ENCODE assay signal across 8 mouse cellular contexts in genomic region chr9:108809723-108810122, GRCm38 (mm10). TPM values are rescaled to one million over a fixed set of nuclear protein-coding genes. Genes with fewer than 3 reads are reported as not detected.
DNase-seq lines count a peak whose midpoint lies in the region; ATAC-seq and TF ChIP-seq lines count a peak whose summit lies in the region.

No protein-coding gene starts in this region.

- no peak for TF ChIP-seq CTCF in lung, postnatal 0 days (IDR thresholded peaks at IDR 0.05)

- no peaks in the 10 kb centered on the region for H3K9me3 ChIP-seq in heart, embryonic 11.5 days (replicated peaks; ENCODE audit: control insufficient read depth, low read length)
- no peaks in the 10 kb centered on the region for H3K9me3 ChIP-seq in lung, embryonic 16.5 days (ENCODE audit: control insufficient read depth, low read length)
- no peaks in the 10 kb centered on the region for H3K9me3 ChIP-seq in lung, postnatal 0 days (ENCODE audit: low read length)
- H3K9me3 ChIP-seq in hindbrain, embryonic 14.5 days (ENCODE audit: control insufficient read depth, low read length), result no peaks in the 10 kb centered on the region

- H3K36me3 ChIP-seq in heart, embryonic 11.5 days (ENCODE audit: control insufficient read depth, insufficient read depth, low read length), result peaks cover 12% of the 10 kb centered on the region
- peaks cover 16% of the 10 kb centered on the region for H3K36me3 ChIP-seq in lung, embryonic 16.5 days (ENCODE audit: control insufficient read depth, insufficient read depth, low read length)
- peaks cover 35% of the 10 kb centered on the region for H3K36me3 ChIP-seq in lung, postnatal 0 days (ENCODE audit: insufficient read depth, low read length)
- H3K36me3 ChIP-seq in hindbrain, embryonic 14.5 days (replicated peaks; ENCODE audit: control insufficient read depth, insufficient read depth), result peaks cover 75% of the 10 kb centered on the region

- peak overlapping the region; percentile 93; the same call in 1 of the 2 replicates for H3K4me2 ChIP-seq in heart, embryonic 11.5 days
- H3K4me2 ChIP-seq in lung, embryonic 16.5 days (ENCODE audit: low read depth, low read length), result 0 out of 2 replicates have a peak overlapping the region, but pooled peaks have one; percentile 87
- H3K4me2 ChIP-seq in lung, postnatal 0 days (replicated peaks; ENCODE audit: low read depth, low read length), result no peak overlapping the region
- H3K4me2 ChIP-seq in hindbrain, embryonic 14.5 days (replicated peaks), result 0 out of 2 replicates have a peak overlapping the region, but pooled peaks have one; percentile 93

- H3K9ac ChIP-seq in heart, embryonic 11.5 days (ENCODE audit: low read depth, low read length), result no peak overlapping the region
- H3K9ac ChIP-seq in lung, embryonic 16.5 days (ENCODE audit: low read length), result peak overlapping the region; percentile 12; the same call in 1 of the 2 replicates
- no peak overlapping the region for H3K9ac ChIP-seq in lung, postnatal 0 days (replicated peaks; ENCODE audit: low read depth)
- 0 out of 2 replicates have a peak overlapping the region, but pooled peaks have one; percentile 80 for H3K9ac ChIP-seq in hindbrain, embryonic 14.5 days

- no peaks in the 10 kb centered on the region for H3K27me3 ChIP-seq in heart, embryonic 11.5 days (ENCODE audit: control insufficient read depth, insufficient read depth, low read length)
- H3K27me3 ChIP-seq in lung, embryonic 16.5 days (ENCODE audit: control insufficient read depth, insufficient read depth, low read depth, low read length), result no peaks in the 10 kb centered on the region
- no peaks in the 10 kb centered on the region for H3K27me3 ChIP-seq in lung, postnatal 0 days (replicated peaks; ENCODE audit: insufficient read depth, low read length)
- H3K27me3 ChIP-seq in hindbrain, embryonic 14.5 days (ENCODE audit: control insufficient read depth, insufficient read depth, low read length), result no peaks in the 10 kb centered on the region

- 84% methylated on average over 6 of the region's 6 CpGs for WGBS in heart, embryonic 11.5 days (ENCODE audit: insufficient replicate concordance)
- WGBS in lung, embryonic 16.5 days, result 51% methylated on average over 6 of the region's 6 CpGs
- 44% methylated on average over 6 of the region's 6 CpGs for WGBS in lung, postnatal 0 days
- WGBS in hindbrain, embryonic 14.5 days, result 87% methylated on average over 6 of the region's 6 CpGs

- no peak overlapping the region for H3K4me3 ChIP-seq in heart, embryonic 11.5 days (ENCODE audit: low read depth, low read length)
- no peak overlapping the region for H3K4me3 ChIP-seq in lung, embryonic 16.5 days (ENCODE audit: low read length)
- no peak overlapping the region for H3K4me3 ChIP-seq in lung, postnatal 0 days (ENCODE audit: low read depth, low read length)
- H3K4me3 ChIP-seq in hindbrain, embryonic 14.5 days (replicated peaks; ENCODE audit: low read length), result no peak overlapping the region

- ATAC-seq in heart, embryonic 11.5 days (replicated peaks; ENCODE audit: insufficient number of reproducible peaks, low FRiP score, low TSS enrichment), result no peak
- ATAC-seq in lung, embryonic 16.5 days (ENCODE audit: low read depth), result no peak
- ATAC-seq in lung, postnatal 0 days, result no peak
- ATAC-seq in hindbrain, embryonic 14.5 days (ENCODE audit: low FRiP score), result no peak
- ATAC-seq in megakaryocyte progenitor cell, adult 5-6 weeks (replicated peaks; ENCODE audit: poor library complexity), result peak; percentile 33

- intact Hi-C loops in heart, postnatal 36 days (cut with DNase I), result loop anchor here (5.0 kb wide), 1 partner anchor 52 kb away; no protein-coding TSS in a partner anchor

- no peak for TF ChIP-seq EP300 in lung, postnatal 0 days (IDR thresholded peaks at IDR 0.05)

- DNase-seq in heart, postnatal 36 days, result no peak
- no peak for DNase-seq in lung, postnatal 0 days (ENCODE audit: low spot score)
- DNase-seq in hindbrain, embryonic 14.5 days (ENCODE audit: low spot score), result no peak
- DNase-seq in adipocyte (ENCODE audit: low spot score), result no peak
- no peak for DNase-seq in gastrocnemius, postnatal 10 days

- peaks cover 28% of the 10 kb centered on the region for H3K4me1 ChIP-seq in heart, embryonic 11.5 days (ENCODE audit: control insufficient read depth, insufficient read depth, low read length)
- H3K4me1 ChIP-seq in lung, embryonic 16.5 days (replicated peaks; ENCODE audit: control insufficient read depth, insufficient read depth, low read length), result peaks cover 11% of the 10 kb centered on the region
- peaks cover 5% of the 10 kb centered on the region; the same call in 1 of the 2 replicates for H3K4me1 ChIP-seq in lung, postnatal 0 days (ENCODE audit: insufficient read depth, low read depth, low read length)
- peaks cover 15% of the 10 kb centered on the region for H3K4me1 ChIP-seq in hindbrain, embryonic 14.5 days (replicated peaks; ENCODE audit: control insufficient read depth, insufficient read depth, low read length)

- no peak overlapping the region for H3K27ac ChIP-seq in heart, embryonic 11.5 days (ENCODE audit: low read depth, low read length)
- H3K27ac ChIP-seq in lung, embryonic 16.5 days (ENCODE audit: low read length), result no peak overlapping the region
- no peak overlapping the region for H3K27ac ChIP-seq in lung, postnatal 0 days (ENCODE audit: low read length)
- H3K27ac ChIP-seq in hindbrain, embryonic 14.5 days, result no peak overlapping the region

RNA-seq across cellular contexts. Expression of gene Nckipsd, which starts 1.6 kb away (rescaled TPM):
- 7.3 and 9.5 TPM in 2 replicates for polyA plus RNA-seq in heart, embryonic 11.5 days (2014; fragmentation: Nextera tagmentation; extraction: Ambion mirVana)
- total RNA-seq in heart, postnatal 36 days (2021), result 1 to 10 TPM; 7.2 to 9.4 TPM
- 13.2 and 15.4 TPM in 2 replicates for polyA plus RNA-seq in lung, embryonic 16.5 days (2015; fragmentation: Nextera tagmentation; extraction: Ambion mirVana)
- polyA plus RNA-seq in lung, postnatal 0 days (2015; fragmentation: Nextera tagmentation; extraction: Ambion mirVana), result 10.9 and 14.2 TPM in 2 replicates
- polyA plus RNA-seq in hindbrain, embryonic 14.5 days (2014; fragmentation: Nextera tagmentation; extraction: Ambion mirVana), result 28.5 and 29.6 TPM in 2 replicates
- 8.4 and 8.7 TPM in 2 replicates for total RNA-seq in megakaryocyte progenitor cell, adult 5-6 weeks (2015)
- 5.0 and 5.5 TPM in 2 replicates for total RNA-seq in megakaryocyte progenitor cell, adult 5-6 weeks (2017)
- 1 to 10 TPM; 5.3 to 6.3 TPM for total RNA-seq in gastrocnemius, postnatal 10 days (2021)

RNA-seq across cellular contexts. Expression of gene Celsr3, which starts 16.4 kb away (rescaled TPM):
- polyA plus RNA-seq in heart, embryonic 11.5 days (2014; fragmentation: Nextera tagmentation; extraction: Ambion mirVana), result 0.04 and 0.10 TPM in 2 replicates
- total RNA-seq in heart, postnatal 36 days (2021), result under 1 TPM in 1 of 2 experiments, not detected in 1; 0.14 TPM
- 0.11 and 0.14 TPM in 2 replicates for polyA plus RNA-seq in lung, embryonic 16.5 days (2015; fragmentation: Nextera tagmentation; extraction: Ambion mirVana)
- 0.08 and 0.17 TPM in 2 replicates for polyA plus RNA-seq in lung, postnatal 0 days (2015; fragmentation: Nextera tagmentation; extraction: Ambion mirVana)
- 15.4 and 16.0 TPM in 2 replicates for polyA plus RNA-seq in hindbrain, embryonic 14.5 days (2014; fragmentation: Nextera tagmentation; extraction: Ambion mirVana)
- total RNA-seq in megakaryocyte progenitor cell, adult 5-6 weeks (2015), result 4.5 and 5.4 TPM in 2 replicates
- total RNA-seq in megakaryocyte progenitor cell, adult 5-6 weeks (2017), result 1.5 and 2.5 TPM in 2 replicates
- total RNA-seq in gastrocnemius, postnatal 10 days (2021), result under 1 TPM; 0.14 to 0.54 TPM

RNA-seq across cellular contexts. Expression of gene Ip6k2, which starts 26.1 kb away (rescaled TPM):
- polyA plus RNA-seq in heart, embryonic 11.5 days (2014; fragmentation: Nextera tagmentation; extraction: Ambion mirVana), result 44.3 and 48.7 TPM in 2 replicates
- 10 to 100 TPM; 21.3 to 23.6 TPM for total RNA-seq in heart, postnatal 36 days (2021)
- polyA plus RNA-seq in lung, embryonic 16.5 days (2015; fragmentation: Nextera tagmentation; extraction: Ambion mirVana), result 62.1 and 68.1 TPM in 2 replicates
- polyA plus RNA-seq in lung, postnatal 0 days (2015; fragmentation: Nextera tagmentation; extraction: Ambion mirVana), result 40.4 and 48.1 TPM in 2 replicates
- 202 and 238 TPM in 2 replicates for polyA plus RNA-seq in hindbrain, embryonic 14.5 days (2014; fragmentation: Nextera tagmentation; extraction: Ambion mirVana)
- 12.9 and 21.1 TPM in 2 replicates for total RNA-seq in megakaryocyte progenitor cell, adult 5-6 weeks (2015)
- 40.9 and 50.6 TPM in 2 replicates for total RNA-seq in megakaryocyte progenitor cell, adult 5-6 weeks (2017)
- 10 to 100 TPM; 30.6 to 39.6 TPM for total RNA-seq in gastrocnemius, postnatal 10 days (2021)

RNA-seq across cellular contexts. Expression of gene Slc26a6, which starts 43.4 kb away (rescaled TPM):
- 6.3 and 7.0 TPM in 2 replicates for polyA plus RNA-seq in heart, embryonic 11.5 days (2014; fragmentation: Nextera tagmentation; extraction: Ambion mirVana)
- 10 to 100 TPM; 26.8 to 29.2 TPM for total RNA-seq in heart, postnatal 36 days (2021)
- polyA plus RNA-seq in lung, embryonic 16.5 days (2015; fragmentation: Nextera tagmentation; extraction: Ambion mirVana), result 10.0 and 11.2 TPM in 2 replicates
- polyA plus RNA-seq in lung, postnatal 0 days (2015; fragmentation: Nextera tagmentation; extraction: Ambion mirVana), result 8.3 and 9.7 TPM in 2 replicates
- polyA plus RNA-seq in hindbrain, embryonic 14.5 days (2014; fragmentation: Nextera tagmentation; extraction: Ambion mirVana), result 19.1 and 21.5 TPM in 2 replicates
- total RNA-seq in megakaryocyte progenitor cell, adult 5-6 weeks (2015), result 7.2 and 11.7 TPM in 2 replicates
- total RNA-seq in megakaryocyte progenitor cell, adult 5-6 weeks (2017), result 3.0 and 4.7 TPM in 2 replicates
- 10 to 100 TPM; 10.8 to 12.9 TPM for total RNA-seq in gastrocnemius, postnatal 10 days (2021)

Comparison
In these comparisons a context has a peak if more than half of its experiments do, and no peak if none do; other contexts are left out.
1. H3K9ac ChIP-seq: peak in lung, embryonic 16.5 days (single experiment) and hindbrain, embryonic 14.5 days (single experiment); none in heart, embryonic 11.5 days (single experiment) and lung, postnatal 0 days (single experiment).
2. RNA of gene Celsr3, which starts 16.4 kb away (polyA plus RNA-seq): 15.4 to 16.0 TPM in hindbrain, embryonic 14.5 days; 0.08 to 0.17 TPM in lung, postnatal 0 days, 0.11 to 0.14 TPM in lung, embryonic 16.5 days and 0.04 to 0.10 TPM in heart, embryonic 11.5 days; every median in the first group is over 10 times any median in the second.